In genomic region chr4:47311467-47311866, GRCm38 (mm10) we compare ENCODE assay signal across 10 mouse cellular contexts. TPM values are rescaled to one million over a fixed set of nuclear protein-coding genes. Genes with fewer than 3 reads are reported as not detected.
DNase-seq lines count a peak whose midpoint lies in the region; ATAC-seq lines count a peak whose summit lies in the region.
"Had no signal": no experiment of that assay in that cellular context is flagged by ENCODE, and none has a peak within 500 bp of the region (broad histone marks: within the 10 kb centered on the region; RNA-seq: fewer than 3 reads in every experiment).

No protein-coding gene starts in this region.

- peak; percentile 29 for ATAC-seq in granulocyte monocyte progenitor cell, adult 5-6 weeks (replicated peaks; ENCODE audit: poor library complexity, severe bottlenecking)
- peak; percentile 40 for ATAC-seq in monocyte, adult 5-6 weeks (replicated peaks; ENCODE audit: insufficient number of reproducible peaks, low FRiP score, low TSS enrichment, poor library complexity, severe bottlenecking)
- ATAC-seq: forebrain, embryonic 16.5 days had no signal

- DNase-seq in layer of hippocampus, adult 9-11 months: peak; percentile 40
- no peak for DNase-seq in layer of hippocampus, adult 9-10 months (ENCODE audit: low spot score)
- peak; percentile 18 for DNase-seq in A20 (ENCODE audit: low read depth, low spot score)
- no peak for DNase-seq in kidney, adult 8-10 months
- DNase-seq in testis, postnatal 10 days (ENCODE audit: low spot score): no peak
- DNase-seq: cerebellum, adult 11 months; cerebellum, adult 9-10 months had no signal

RNA-seq across cellular contexts. Expression of gene Tgfbr1, which starts 41.6 kb away (rescaled TPM):
- 14.0 and 18.4 TPM in 2 replicates for total RNA-seq in granulocyte monocyte progenitor cell, adult 5-6 weeks (2014; fragmentation: Nextera tagmentation)
- total RNA-seq in granulocyte monocyte progenitor cell, adult 5-6 weeks (2017): 19.1 and 21.8 TPM in 2 replicates
- 149 to 221 TPM (median 220 TPM) in 3 replicates for total RNA-seq in monocyte, adult 5-6 weeks (2017)

Comparison
In these comparisons a context has a peak if more than half of its experiments do, and no peak if none do; other contexts are left out.
1. DNase-seq: peak in layer of hippocampus, adult 9-11 months (single experiment) and A20 (single experiment); none in layer of hippocampus, adult 9-10 months (single experiment), kidney, adult 8-10 months (0 of 2) and testis, postnatal 10 days (single experiment).